Mouse (Mus musculus) left cerebral cortex, postnatal 25 days (tissue): ENCODE data around the gene Efcab14. TPM values are rescaled to one million over a fixed set of nuclear protein-coding genes. Genes with fewer than 3 reads are reported as not detected.

Source experiments
- total RNA-seq, 2 experiments: library from RNA; stranded (reverse); gene quantifications; 2 replicates each; pipeline ENCODE4 v1.2.3; 2021

Gene Efcab14
- total RNA-seq, 2 experiments from 2014 or later, result 50.9 to 52.1 TPM

Other genes starting within 250 kb of the Efcab14 start
- gene Cyp4a14, start 241.6 kb upstream of the Efcab14 start, total RNA-seq, result not detected
- not detected for gene Cyp4a10, start 219.5 kb upstream of the Efcab14 start, total RNA-seq
- not detected for gene Cyp4a31, start 174.1 kb upstream of the Efcab14 start, total RNA-seq
- gene Cyp4a32, start 136.8 kb upstream of the Efcab14 start, total RNA-seq, result not detected
- gene Cyp4b1, start 90.0 kb upstream of the Efcab14 start, total RNA-seq, result 1 to 10 TPM; 2.2 to 2.6 TPM
- not detected for gene Tex38, start 43.3 kb downstream of the Efcab14 start, total RNA-seq
- gene Atpaf1, start 47.1 kb downstream of the Efcab14 start, total RNA-seq, result 10 to 100 TPM; 53.1 to 63.6 TPM
- 1 to 10 TPM; 3.3 to 4.4 TPM for gene Mob3c, start 90.3 kb downstream of the Efcab14 start, total RNA-seq
- 10 to 100 TPM; 33.1 to 38.6 TPM for gene Mknk1, start 101.5 kb downstream of the Efcab14 start, total RNA-seq
- gene Kncn, start 146.7 kb downstream of the Efcab14 start, total RNA-seq, result under 1 TPM; 0.21 to 0.23 TPM
- under 1 TPM; 0.27 to 0.37 TPM for gene 6430628N08Rik, start 152.9 kb downstream of the Efcab14 start, total RNA-seq
- not detected for gene Dmbx1, start 202.2 kb downstream of the Efcab14 start, total RNA-seq